Mouse (Mus musculus): ENCODE measurements around the gene Slc25a13.

GRCm38 (mm10) chr6:6046729-6047424 lies 170.1 kb downstream of the Slc25a13 start:
- no peak for TF ChIP-seq SIN3A (IDR thresholded peaks at IDR 0.05; ENCODE audit: low read length)
- TF ChIP-seq CTCF (IDR thresholded peaks at IDR 0.05 in 2 of 3, conservative IDR thresholded peaks at IDR 0.05 in 1 of 3; ENCODE audit: control insufficient read depth in 1 of 3, insufficient read depth in 1 of 3, low read depth in 2 of 3, low read length in 3 of 3, poor library complexity in 1 of 3, severe bottlenecking in 1 of 3): no peak
- no peak for TF ChIP-seq UBTF (IDR thresholded peaks at IDR 0.05; ENCODE audit: borderline replicate concordance, insufficient read depth, low read depth, low read length)
- no peak for TF ChIP-seq RCOR1 (IDR thresholded peaks at IDR 0.05; ENCODE audit: low read depth, low read length)
- no peak for TF ChIP-seq POLR2A (IDR thresholded peaks at IDR 0.05; ENCODE audit: control insufficient read depth in 1 of 2, insufficient read depth in 1 of 2, low read depth in 1 of 2, low read length in 2 of 2, poor library complexity in 1 of 2)
